Comparison of ENCODE assay signal across 8 mouse cellular contexts in the genomic region with DNA sequence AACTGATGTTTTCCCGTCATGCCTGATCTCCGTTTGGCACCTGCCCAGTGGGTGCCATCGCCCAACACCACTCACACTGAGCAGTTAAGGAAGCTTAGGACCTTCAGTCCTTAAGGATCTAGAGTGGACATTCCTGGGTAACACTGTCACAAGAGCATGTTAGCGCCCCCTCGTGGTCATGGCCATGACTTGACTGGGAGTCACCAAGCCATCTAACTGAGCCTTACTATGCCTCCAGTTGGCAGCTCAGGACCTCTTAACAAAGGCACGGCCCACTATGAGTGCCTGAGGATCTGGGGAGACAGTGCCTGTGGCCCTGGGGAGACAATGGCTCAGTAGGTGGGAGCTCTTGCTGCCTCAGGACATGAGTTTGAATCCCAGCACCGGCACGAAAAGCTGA.
DNase-seq lines count a peak whose midpoint lies in the region; TF ChIP-seq lines count a peak whose summit lies in the region.

No protein-coding gene starts in this region.

- no peaks in the 10 kb centered on the region for H3K9me3 ChIP-seq in ES-E14 (ENCODE audit: control insufficient read depth, insufficient read depth, low read depth, low read length)
- H3K9me3 ChIP-seq in embryonic facial prominence, embryonic 10.5 days: peaks cover 3% of the 10 kb centered on the region; the same call in 1 of the 2 replicates

- in situ Hi-C loops in ES-E14 (cut with MboI; ENCODE audit: low sequenced_read_pairs in 2 of 2, unreplicated experiment in 2 of 2): no loop called here

- 56% methylated on average over 8 of the region's 8 CpGs for WGBS in embryonic facial prominence, embryonic 10.5 days

- no peak overlapping the region for H3K4me3 ChIP-seq in ES-E14 (ENCODE audit: insufficient read depth in 1 of 2, low read depth in 1 of 2, low read length in 2 of 2, poor library complexity in 1 of 2, severe bottlenecking in 1 of 2)
- no peak overlapping the region for H3K4me3 ChIP-seq in embryonic facial prominence, embryonic 10.5 days

- H3K27me3 ChIP-seq in embryonic facial prominence, embryonic 10.5 days (replicated peaks; ENCODE audit: low read depth, poor library complexity, severe bottlenecking): no peaks in the 10 kb centered on the region

- H3K36me3 ChIP-seq in ES-E14 (ENCODE audit: control insufficient read depth, insufficient read depth, low read length, poor library complexity, severe bottlenecking): no peaks in the 10 kb centered on the region
- H3K36me3 ChIP-seq in embryonic facial prominence, embryonic 10.5 days (replicated peaks): no peaks in the 10 kb centered on the region

- no peak overlapping the region for H3K9ac ChIP-seq in ES-E14 (ENCODE audit: insufficient read depth, low read depth, low read length, poor library complexity, severe bottlenecking)

- peak; percentile 56 for DNase-seq in layer of hippocampus, adult 11-12 months (ENCODE audit: low spot score)
- DNase-seq in layer of hippocampus, adult 9-11 months: no peak
- DNase-seq in ES-E14 (ENCODE audit: low read depth, low spot score): peak; percentile 62
- DNase-seq in adrenal gland, postnatal 25 days: peak; percentile 19
- peak; percentile 22 for DNase-seq in embryonic facial prominence, embryonic 10.5 days (ENCODE audit: low spot score)
- peak; percentile 64 for DNase-seq in lung, postnatal 36 days
- DNase-seq in c-Kit-positive CD71-positive TER-119-positive erythroid progenitor cells, embryonic 14.5 days (ENCODE audit: low spot score): no peak
- DNase-seq in frontal cortex, postnatal 14 days (ENCODE audit: low spot score in 2 of 2): no peak

- H3K4me1 ChIP-seq in ES-E14 (ENCODE audit: control insufficient read depth in 2 of 2, insufficient read depth in 2 of 2, low read length in 2 of 2, poor library complexity in 1 of 2): no peaks in the 10 kb centered on the region
- H3K4me1 ChIP-seq in embryonic facial prominence, embryonic 10.5 days: no peaks in the 10 kb centered on the region

- H3K27ac ChIP-seq in ES-E14 (ENCODE audit: insufficient read depth, low read depth, low read length, poor library complexity, severe bottlenecking): no peak overlapping the region
- H3K27ac ChIP-seq in embryonic facial prominence, embryonic 10.5 days (replicated peaks): no peak overlapping the region

TF ChIP-seq in ES-E14, 5 proteins besides CTCF, POLR2A, EP300 and RAD21:
- TF ChIP-seq MAFK (IDR thresholded peaks at IDR 0.05; ENCODE audit: insufficient read depth, low read depth, low read length) (no peak), ZNF384 (IDR thresholded peaks at IDR 0.05; ENCODE audit: low read depth, low read length) (no peak), CHD2 (IDR thresholded peaks at IDR 0.05; ENCODE audit: low read depth, low read length) (no peak), ZC3H11A (IDR thresholded peaks at IDR 0.05; ENCODE audit: borderline replicate concordance, low read depth, low read length) (no peak), HCFC1 (IDR thresholded peaks at IDR 0.05; ENCODE audit: borderline replicate concordance, insufficient read depth, low read length) (no peak)

Comparison
In these comparisons a context has a peak if more than half of its experiments do, and no peak if none do; other contexts are left out.
1. DNase-seq: peak in layer of hippocampus, adult 11-12 months (single experiment), ES-E14 (single experiment), adrenal gland, postnatal 25 days (single experiment), embryonic facial prominence, embryonic 10.5 days (single experiment) and lung, postnatal 36 days (single experiment); none in layer of hippocampus, adult 9-11 months (single experiment), c-Kit-positive CD71-positive TER-119-positive erythroid progenitor cells, embryonic 14.5 days (single experiment) and frontal cortex, postnatal 14 days (0 of 2).